Mouse (Mus musculus) right cerebral cortex, postnatal 14 days (tissue): ENCODE results near the gene Pou2f3.
A peak's percentile ranks its signal among the peaks of the same experiment; 100 is the strongest.
"Not testable (repeated sequence)": the region's sequence is repeated elsewhere in the genome, so short reads cannot be mapped to it uniquely, and the experiment has no call there.

Experiments used
- DNase-seq: peaks from one replicate; pipeline ENCODE4 v3.0.0; 2022

The Pou2f3 gene

DNA sequence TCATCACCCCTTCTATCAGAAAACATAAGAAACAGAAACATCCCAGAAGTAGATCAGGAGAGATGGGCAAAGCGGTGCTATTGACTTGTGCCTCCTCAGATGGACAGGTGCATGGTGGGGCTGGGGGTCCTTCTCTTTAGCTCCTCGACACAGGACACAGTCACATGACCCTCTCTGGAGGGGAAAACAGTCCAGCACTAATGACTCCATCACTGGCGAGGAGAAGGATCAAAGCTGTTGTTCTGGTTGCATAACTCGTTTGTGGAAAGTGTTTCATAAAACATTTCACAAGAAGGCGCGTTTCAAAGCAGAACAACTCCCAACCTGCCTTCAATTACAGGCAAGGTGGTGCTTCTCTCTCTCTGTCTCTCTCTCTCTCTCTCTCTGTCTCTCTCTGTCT is 58.4 kb downstream of the Pou2f3 start:
- DNase-seq, result no peak

DNA sequence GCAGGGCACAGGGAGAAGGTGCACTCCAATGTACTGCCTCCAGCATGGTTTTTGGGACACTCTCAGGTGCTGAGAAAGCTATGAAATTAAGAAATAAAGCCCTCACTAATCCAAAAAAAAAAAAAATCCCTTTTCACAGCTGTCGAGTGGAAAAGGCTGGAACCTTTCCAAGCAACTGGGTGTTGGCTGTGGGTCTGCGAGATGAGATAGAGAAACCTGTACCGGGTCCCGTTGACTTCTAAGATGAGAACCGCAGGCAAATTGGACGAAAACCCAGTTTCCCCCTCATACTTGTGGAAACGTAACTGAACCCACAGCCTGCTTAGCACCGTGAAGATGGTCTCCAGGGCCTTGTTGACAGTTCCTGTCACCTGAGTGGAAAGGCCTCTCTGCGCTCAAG is 59.2 kb downstream of the Pou2f3 start:
- DNase-seq, result no peak

DNA sequence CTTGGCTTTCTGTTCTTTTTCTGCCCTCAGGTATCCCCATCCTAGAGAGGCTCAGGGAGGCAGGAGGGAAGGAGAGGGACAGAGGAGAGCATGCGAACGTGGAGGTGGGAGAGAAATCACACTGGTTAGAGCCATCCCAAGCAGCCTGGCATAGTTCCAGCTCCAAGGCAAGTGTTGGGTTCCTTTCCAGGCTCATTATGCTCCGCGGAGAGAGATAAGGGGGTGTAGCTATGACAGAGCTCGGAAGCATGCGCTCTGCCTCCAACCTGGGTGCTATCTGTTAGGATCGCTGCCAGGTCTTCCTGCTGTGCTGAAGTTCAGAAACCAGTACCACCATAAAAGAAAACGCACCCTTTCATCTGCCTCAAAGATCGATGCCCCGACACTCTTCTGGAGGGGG is 60.1 kb downstream of the Pou2f3 start:
- peak; percentile 53 for DNase-seq

DNA sequence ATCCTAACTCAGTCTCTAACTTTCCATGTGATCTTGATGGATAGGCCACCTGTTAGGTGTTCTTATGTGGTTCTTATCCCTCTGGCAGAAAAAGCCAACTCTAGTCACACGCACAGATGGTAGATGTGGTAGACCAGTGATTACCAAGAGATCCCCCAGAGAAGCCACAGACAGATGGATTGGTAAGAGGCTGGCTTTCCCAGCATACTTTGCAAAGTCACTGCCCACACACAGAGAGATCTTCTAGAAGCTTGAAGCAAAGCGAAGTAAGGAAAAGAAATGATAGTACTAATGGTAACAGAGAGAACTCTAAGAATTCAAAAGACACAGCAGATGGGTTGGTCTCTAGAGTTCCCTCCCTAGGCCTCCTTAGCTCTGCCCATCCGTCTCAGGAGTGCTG is 60.7 kb downstream of the Pou2f3 start:
- DNase-seq, result no peak

DNA sequence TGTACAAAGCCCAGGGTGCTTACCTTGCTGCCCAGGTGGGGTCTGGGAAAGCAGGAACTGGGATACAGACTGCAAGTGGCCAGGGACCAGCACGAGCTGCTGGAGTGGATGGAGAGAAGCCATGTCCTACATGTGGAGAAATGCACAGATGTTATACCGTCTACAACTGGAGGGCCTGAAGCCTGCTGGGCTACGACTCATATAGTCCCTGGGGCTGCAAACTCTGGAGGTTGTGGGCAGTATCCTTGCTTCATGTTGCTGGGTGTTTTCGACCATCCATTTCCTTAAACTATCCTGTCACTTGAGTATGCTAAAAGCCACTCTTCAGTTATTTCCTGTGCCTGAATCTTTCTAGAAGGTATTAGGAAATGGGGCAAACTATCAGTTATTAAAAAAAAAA is 65.0 kb downstream of the Pou2f3 start:
- no peak for DNase-seq

DNA sequence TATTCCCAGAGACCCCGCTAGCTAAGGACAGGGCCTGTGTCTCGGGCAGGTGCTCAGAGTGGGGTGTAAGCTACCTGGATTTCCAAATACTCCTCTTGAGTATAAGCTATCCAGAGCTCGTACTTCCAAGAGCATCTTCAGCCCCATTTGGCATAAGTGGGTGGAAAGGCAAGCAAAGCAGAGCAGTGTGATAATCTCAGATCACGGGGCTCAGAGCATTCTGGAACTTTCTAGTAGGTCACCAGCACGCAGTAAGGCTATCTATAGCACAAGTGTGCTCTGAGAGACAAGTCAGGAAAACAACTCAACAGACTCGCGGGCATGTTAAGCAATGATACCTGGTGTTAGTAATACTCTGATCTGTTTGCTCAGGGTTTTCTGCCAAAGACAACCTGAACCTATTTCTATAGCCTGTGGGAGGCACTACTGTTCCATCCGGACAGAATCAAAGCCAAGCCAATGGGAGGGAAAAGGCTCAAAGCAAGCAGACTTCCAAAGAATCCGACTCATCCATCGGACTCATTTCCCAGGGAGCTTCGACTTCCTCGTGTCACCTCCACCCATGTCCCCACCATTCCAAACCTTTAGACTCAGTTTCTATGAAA is 65.9 kb downstream of the Pou2f3 start:
- no peak for DNase-seq

DNA sequence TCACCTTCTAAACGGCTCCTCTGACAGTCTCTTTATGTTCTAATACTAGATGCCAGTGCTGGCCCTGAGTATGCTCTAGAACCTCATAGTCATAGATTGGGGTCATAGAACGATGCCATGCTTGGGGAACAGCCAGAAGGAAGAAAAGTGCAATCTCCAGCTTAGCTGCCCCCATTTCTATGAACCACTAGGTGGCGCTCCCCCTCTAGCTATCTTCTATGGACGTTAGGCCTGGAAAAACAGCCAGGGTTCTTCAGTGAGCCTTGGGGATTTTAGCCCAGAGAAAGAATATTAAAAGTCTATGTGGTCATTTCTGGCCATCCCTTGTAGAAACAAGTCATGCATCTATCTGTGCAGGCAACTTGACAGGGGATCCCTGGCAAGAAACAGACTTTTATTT is 68.3 kb downstream of the Pou2f3 start:
- peak; percentile 79 for DNase-seq

DNA sequence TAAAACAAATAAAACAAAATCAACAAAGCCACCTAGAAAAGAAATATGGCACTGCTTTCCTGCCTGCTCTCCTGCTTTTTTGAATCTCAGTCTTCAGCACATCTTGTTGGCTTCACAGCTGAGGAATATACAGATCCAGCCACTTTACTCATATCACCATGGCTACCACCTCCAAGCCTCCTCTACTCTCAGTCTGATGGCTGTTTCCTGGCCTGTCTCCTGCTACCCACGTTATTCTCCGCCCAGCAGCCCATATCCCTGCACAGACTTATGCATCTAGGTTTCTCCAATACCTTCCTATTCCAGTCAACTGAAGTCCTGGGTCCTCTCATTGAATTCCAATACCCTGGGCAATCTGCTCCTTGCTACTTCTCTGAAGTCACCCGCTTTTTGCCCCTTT is 76.6 kb downstream of the Pou2f3 start:
- DNase-seq, result peak; percentile 33

DNA sequence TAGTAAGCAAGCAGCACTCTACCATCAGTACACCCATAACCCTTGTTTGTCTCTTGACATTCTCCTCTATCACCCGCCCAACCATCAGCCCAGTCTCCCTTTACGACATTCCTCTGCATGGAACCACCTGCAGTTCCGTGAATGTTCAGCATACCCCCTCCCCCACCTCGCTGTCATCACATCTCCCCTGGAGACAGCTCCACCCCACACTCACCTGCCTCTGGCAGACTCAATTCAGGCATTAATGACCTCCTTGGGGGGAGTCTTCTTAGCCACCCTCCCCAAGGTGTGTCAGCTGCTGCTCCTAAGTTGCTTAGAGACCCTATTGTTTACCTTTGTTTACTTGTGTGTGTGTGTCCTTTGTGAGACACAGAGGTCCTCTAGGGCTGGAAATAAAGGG is 77.8 kb downstream of the Pou2f3 start:
- no peak for DNase-seq

DNA sequence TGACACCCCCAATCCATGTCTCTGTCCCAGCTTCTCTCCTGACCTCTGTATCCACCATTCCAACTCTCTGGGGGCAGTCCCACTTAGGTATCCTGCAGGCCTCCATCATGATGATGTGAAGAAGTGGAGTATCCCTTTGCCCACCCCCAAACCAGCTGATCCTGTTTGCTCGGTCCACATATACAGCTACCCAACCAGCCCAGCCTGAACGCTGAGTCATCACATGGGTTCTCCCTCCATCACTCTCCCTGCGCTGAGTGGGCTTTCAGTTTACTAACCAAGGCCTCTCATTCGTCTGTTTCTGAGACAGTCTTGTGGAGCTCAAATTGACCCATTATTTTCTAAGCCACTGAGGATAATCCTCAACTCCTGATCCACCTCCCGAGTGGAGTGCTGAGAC is 78.2 kb downstream of the Pou2f3 start:
- no peak for DNase-seq

DNA sequence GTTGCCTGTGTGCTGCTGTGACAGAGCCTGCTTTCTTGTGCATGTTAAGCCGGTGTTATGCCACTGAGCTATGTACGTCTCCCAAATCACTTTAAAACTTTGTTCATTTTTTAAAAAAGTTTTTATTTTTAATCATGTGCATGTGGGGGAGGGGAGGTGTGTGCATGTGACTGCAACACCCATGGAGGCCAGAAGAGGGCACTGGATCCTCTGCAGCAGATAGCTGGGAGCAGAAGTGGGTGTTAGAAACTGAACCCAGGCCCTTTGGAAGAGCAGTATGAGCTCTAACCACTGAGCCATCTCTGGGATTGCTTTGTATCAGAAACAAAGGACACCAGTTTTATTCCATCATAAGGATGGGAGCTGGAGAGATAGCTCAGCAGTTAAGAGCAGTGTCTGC is 79.5 kb downstream of the Pou2f3 start:
- no peak for DNase-seq

DNA sequence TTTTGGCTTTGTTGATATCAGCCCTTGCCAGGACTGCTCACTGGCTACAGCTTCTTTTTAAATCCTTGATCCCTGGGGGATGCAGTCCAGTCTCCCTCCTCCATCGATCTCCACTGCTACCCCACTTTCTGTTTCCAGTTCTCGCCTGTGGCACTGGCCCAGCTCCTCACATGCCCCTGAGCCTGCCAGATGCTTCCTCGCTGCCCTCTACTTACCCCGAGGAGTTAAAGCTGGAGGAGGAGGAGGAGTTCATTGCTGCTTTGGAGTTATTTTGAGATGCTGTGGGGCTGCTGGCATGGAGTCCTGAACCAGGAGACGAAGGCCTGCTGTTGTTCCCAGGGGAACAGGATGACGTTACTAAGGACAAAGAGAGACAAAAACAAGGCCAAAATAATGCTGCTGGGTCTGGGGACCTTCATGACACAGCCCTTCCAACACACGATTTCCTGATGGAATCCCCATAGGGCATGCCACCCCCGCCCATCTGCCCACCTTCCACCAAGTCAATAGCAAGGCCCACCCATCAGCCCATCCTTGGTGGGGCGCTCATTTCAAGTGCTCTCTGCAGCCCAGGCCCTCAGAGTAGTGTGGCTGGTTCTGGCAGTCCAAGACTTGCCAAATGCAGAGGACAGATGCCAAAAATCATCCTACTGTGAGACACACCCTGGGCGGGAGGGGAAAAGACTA is 82.9 kb downstream of the Pou2f3 start:
- no peak for DNase-seq

DNA sequence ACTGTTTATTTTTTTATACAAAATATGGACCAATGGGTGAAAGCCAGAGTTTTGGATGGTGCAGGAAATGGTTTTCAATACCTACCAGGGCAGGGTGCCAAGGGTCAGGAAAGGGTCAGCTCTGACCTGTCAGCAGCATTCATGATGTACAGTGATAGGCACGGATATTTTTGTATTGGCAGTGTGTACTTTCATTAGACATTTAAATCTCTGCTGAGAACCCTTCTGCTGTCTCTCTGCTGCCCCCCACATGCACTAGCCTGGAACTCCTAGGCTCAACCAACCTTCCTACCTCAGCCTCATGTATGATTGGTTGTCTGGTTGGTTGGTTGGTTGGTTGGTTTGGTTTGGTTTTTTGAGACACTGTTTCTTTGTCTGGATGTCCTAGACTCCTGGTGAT is 87.8 kb downstream of the Pou2f3 start:
- no peak for DNase-seq

DNA sequence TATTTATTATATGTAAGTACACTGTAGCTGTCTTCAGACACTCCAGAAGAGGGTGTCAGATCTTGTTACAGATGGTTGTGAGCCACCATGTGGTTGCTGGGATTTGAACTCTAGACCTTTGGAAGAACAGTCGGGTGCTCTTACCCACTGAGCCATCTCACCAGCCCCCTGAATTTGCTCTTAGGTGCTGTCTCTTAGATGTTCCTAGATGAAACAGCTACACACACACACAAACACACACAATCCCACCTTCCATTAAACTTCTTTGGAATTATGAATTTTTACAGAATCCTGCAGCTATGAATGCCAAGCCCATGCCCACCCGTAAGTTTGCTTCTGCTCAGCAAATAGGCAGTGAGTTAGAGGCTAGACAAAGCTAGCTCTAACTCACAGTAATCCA is 88.2 kb downstream of the Pou2f3 start:
- not testable (repeated sequence) for DNase-seq

DNA sequence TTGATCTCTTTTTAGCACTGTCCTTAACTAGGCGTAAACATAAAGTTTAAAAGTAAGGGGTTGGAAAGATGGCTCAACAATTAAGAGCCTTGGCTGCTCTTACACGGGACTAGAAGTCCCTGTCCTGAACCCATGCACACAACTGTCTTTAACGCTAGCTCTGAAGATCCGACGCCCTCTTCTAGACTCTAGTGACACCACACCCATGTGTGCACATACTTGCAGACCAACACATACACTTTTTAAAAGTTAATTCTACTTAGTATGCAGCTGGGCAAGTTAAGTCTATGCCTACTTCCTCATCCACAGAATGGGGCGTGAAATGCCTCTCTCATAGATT is 93.2 kb downstream of the Pou2f3 start:
- DNase-seq, result no peak

DNA sequence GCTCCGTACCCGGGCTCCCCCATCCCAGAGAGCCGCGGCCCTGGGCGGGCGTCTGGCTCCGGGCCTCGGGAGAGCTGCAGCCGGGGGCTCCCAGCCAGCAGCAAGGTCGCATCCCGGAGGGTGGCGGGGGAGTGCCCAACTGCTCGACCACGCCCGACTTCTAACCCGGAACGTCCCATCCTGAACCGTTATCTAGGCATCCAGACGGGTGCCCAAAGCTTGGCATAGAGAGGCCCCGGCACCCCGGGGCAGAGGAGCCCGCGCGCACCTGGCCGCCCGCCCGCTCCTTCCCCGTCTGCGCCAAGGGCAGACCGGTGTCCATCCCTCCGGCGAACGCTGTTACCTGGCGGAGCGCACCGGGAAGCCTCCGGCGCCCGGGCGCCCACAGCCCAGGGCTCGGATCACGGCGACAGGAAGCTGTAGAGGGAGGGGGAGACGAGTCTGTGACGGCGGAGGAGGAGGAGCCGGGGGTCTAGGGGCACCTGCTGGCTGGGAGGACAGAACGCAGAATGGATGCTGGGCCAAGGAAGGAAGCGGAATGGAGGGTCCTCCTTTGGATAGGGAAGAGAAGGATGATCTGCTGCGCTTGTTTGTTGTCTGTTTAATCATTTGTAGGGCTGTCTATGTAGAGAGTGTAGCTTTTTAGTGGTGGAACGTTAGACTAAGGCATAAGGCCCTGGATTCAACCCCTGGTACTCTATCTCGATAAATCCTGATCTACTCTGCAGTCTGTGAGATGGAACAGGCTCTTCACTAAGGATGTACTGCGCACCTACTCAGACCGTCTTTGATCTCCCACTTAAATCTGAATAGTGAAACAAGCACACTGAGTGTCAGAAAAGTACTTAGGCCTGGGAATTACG is 93.8 kb downstream of the Pou2f3 start, which contains the start of gene Tmem136:
TSS of gene Tmem136 (minus strand) at position 437 of the 863 bp plus-strand sequence.
- peak; percentile 68 for DNase-seq

DNA sequence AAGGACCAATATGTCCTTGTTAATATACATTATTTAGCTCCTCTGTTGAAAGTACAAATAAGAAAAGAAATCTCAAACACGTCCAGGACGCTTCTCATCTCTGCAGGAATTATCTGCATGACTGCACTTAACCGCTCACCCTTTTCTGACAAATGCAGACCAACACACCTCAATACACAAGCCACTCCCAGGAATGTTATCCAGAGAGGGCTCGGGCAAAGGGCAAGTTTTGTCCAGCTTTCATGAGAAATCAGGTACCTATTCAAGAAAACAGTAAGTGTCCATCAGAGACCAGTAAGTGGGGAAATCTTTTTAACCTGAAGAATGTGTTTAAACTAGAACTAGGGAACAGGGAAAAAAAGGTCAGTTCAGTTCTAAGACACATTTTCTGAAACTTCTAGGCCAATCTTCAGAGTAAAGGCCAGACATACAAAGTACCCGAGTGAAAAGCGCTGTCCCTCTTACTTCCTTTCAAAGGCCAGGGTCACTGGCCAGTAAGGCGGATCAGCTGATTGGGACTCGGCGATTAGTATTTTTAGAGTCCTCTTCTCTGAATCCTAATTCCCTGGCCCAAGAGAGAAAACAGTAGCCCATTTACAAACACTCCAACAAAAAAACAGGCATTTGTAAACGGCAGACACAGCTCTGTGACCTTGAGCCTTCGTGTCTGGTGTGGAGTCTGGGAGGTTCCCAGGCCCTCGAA is 94.6 kb downstream of the Pou2f3 start:
- no peak for DNase-seq

DNA sequence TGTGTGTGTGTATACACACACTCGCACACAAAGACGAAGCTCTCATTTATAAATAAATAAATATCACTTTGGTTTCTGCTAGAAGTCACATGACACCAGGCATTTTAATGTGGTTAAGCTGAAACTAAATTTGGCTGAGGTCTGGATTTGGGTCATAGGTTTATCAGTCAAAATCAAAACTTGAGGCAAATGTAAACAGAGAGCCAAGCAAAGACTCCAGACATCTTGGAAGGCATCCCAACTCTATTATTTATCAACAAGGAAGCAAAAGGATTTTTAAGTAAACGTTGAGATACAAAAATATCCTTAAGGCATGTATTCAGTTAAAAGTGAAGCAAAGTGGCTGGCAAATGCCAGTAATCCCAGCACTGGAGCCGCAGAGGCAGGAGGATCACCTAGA is 95.3 kb downstream of the Pou2f3 start:
- no peak for DNase-seq

DNA sequence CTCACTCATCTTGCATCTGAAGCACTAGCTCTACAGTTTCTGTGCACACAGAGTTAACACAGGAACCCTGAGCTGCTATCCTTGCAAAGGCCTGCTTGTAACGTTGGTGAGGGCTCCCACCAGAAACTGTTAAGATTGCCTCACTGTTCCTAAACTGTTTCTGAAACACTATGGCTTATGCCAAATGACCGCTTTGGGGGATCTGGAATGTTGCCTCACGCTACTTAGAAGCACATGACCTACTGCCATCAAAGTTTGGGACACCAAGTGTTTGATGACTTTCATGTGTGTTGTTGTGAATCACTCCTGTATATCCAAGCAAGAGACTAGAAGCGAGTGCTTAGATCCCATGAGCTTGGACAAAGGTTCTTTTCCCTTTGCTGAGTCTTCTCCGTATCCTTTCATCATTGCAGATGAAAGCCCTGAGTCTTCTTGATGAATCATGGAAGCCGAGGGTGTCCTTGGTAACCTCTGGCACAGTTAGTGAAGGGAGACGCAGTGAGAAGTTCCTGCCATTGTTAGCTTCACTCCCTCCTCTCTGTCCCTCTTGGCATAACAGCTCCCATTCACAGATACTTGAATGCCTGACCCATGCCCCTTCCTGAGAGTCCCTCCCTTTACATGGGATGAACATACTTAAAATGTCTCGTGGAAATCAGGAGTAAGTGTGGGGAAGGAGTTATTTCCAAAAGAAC is 99.7 kb downstream of the Pou2f3 start:
- no peak for DNase-seq

DNA sequence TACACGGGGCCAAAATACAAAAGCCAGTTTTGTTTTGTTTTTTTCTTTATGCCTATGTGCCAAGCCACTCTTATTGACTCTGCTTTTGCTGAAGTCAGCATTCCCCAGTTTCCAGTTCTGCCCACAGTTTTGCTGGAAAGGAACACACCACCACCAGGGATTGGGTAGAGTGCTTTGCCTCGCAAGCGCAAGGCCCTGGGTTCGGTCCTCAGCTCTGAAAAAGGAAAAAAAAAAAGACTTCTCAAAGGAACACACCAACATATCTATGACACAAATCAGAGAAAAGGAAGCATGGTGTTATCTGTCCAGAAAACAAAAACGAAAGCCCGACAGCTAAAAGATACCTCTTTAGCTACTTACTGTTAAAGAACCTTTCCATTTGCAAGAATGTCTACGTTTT is 101.0 kb downstream of the Pou2f3 start:
- no peak for DNase-seq

DNA sequence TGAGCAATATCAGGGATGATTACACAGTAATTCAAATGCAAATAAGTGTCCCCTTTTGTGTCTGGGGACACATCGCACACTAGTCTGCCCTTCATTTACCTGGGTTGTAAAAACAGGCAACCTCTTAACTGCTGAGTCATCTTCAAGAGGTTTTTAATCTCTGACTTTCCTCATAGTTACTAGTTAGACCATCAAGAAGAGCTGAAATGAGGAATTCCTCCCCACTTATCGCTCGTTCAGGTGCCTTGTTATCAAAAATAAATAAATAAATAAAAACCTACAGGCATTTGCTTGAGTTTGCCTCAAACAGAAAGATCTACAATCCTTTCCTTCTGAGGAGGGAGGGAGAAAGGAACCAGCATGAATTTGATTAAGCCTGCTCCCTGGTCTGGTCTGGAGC is 101.4 kb downstream of the Pou2f3 start:
- no peak for DNase-seq

DNA sequence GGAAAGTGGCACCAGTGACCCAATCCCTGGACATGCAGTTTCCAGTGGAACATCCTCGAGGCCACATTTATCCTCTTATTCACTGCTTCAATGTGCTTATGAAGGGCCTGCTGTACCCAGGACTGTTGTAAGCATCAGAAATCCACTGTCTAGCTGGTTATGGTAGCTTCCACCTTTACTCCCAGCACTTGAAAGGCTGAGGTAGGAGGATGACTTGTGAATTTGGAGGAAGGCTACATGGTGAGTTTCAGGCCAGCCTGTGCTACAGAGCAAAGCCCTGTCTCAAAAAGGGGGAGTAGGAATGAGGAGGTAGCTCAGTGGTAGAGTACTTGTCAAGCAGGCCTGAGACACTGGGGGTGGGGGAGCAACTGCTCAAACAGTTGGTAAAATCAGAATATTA is 102.1 kb downstream of the Pou2f3 start:
- DNase-seq, result no peak

DNA sequence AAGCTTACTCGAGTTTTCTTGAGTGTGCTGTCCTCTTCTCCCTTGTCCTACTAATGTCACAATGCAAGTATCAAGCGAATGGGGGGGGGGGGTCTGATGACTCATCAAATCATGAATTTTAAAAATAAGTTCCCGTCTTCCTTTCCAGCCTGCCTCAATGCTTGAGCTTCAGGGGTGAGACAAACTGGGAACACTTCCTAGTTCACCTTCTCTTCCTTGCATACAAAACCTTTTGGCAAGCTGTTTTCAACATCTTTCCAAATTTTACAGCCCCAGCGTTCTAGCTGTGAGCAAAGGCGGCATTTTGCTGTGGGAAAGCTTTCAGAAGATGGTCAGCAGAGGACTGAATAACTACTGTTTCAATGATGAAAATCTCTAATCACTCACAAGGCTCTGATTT is 102.6 kb downstream of the Pou2f3 start:
- DNase-seq, result no peak
